Mouse (Mus musculus) left cerebral cortex, adult 2 months (tissue): ENCODE data around the gene Slc36a3. TPM values are rescaled to one million over a fixed set of nuclear protein-coding genes. Genes with fewer than 3 reads are reported as not detected.
"Not testable (repeated sequence)": the region's sequence is repeated elsewhere in the genome, so short reads cannot be mapped to it uniquely, and the experiment has no call there.

Source experiments
- DNase-seq, 2 experiments: peaks; one replicate each; pipeline ENCODE4 v3.0.0; 2021 to 2022; ENCODE audit warnings: low spot score in 2 of 2, mixed read lengths in 1 of 2; ENCODE audit errors: extremely low spot score in 1 of 2
- H3K27ac ChIP-seq: fragments of 200-600 bp; 2 replicates; pipeline ENCODE4 v1.8.1; 2022
- H3K4me3 ChIP-seq: fragments of 200-600 bp; 2 replicates; pipeline ENCODE4 v1.8.1; 2022
- CTCF ChIP-seq: fragments of 200-600 bp; IDR thresholded peaks from 2 replicates; pipeline ENCODE4 v1.8.1; 2022; ENCODE audit warnings: antibody characterized with exemption, mild to moderate bottlenecking, moderate library complexity
- intact Hi-C: fragments of 180-260 bp; cut with DNase I; formaldehyde crosslinking; loops from one replicate; pipeline ENCODE4 v1.15.1; 2025
- total RNA-seq, 2 experiments: library from RNA; stranded (reverse); gene quantifications; 2 replicates each; pipeline ENCODE4 v1.2.3; 2021

Gene Slc36a3
- total RNA-seq, 2 experiments from 2014 or later: not detected

DNA sequence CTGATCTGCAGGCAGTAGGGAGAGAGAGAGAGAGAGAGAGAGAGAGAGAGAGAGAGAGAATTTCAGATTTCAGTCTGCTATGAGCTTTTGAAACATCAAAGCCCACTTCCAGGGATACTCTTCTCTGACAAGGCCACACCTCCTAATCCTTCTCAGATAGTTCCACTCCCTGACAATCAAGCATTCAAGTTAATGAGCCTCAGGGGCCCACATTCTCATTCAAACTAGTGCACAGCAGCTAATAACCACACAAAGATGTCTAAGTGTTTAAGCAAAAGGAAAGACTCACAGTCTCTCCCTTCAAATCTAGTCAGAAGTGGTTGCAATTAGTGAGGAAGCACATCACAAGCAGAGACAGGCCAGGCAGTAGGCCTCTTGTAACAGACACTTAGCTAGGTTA lies 31.2 kb downstream of the Slc36a3 start:
- DNase-seq: no peak
- intact Hi-C loops: no loop called here
- no peak overlapping the region for H3K4me3 ChIP-seq
- H3K27ac ChIP-seq: no peak overlapping the region
- no peak for TF ChIP-seq CTCF

GRCm38 (mm10) chr11:55117031-55117430 lies 34.5 kb downstream of the Slc36a3 start:
- TF ChIP-seq CTCF: no peak
- DNase-seq: no peak
- H3K4me3 ChIP-seq: no peak overlapping the region
- H3K27ac ChIP-seq: no peak overlapping the region
- intact Hi-C loops: no loop called here

DNA sequence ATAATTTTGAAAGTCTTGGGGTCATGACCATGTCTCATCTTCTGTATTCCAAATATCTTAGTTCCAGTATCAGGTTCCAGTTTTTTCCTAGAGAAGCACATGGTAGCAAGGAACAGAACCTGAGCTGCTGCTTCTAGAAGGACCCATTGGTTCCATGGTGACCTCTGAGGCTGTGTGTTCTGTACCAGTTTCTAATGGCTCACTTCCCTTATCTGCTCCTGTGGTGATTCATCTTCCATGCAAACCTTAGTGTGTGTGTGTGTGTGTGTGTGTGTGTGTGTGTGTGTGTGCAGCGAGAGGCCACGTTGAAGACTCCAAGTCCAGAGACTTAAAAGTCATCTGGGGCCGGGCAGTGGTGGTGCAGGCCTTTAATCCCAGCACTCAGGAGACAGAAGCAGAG lies 35.5 kb downstream of the Slc36a3 start:
- Histone ChIP-seq H3K27ac (no peak overlapping the region), H3K4me3 (no peak overlapping the region)
- no peak for TF ChIP-seq CTCF
- intact Hi-C loops: no loop called here
- no peak for DNase-seq

DNA sequence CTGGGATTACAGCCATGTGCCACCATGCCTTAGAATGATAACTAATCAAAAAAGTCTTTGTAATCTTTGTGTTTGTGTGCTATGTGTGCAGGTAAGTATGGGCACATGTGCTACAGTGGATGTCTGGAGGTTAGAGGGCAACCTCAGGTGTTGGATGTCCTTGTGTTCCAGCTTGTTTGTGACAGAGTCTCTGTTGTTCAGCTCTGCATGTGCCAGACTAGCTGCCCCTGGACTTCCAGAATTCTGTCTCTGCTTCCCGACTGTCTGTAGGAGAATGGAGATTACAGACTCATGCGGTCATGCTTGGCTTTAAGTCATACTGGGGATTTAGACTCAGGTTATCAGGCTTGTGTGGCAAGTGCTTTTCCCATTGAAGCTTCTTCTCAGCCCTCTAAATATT lies 37.2 kb downstream of the Slc36a3 start:
- no peak overlapping the region for H3K27ac ChIP-seq
- intact Hi-C loops: no loop called here
- no peak for DNase-seq
- no peak overlapping the region for H3K4me3 ChIP-seq
- TF ChIP-seq CTCF: no peak

DNA sequence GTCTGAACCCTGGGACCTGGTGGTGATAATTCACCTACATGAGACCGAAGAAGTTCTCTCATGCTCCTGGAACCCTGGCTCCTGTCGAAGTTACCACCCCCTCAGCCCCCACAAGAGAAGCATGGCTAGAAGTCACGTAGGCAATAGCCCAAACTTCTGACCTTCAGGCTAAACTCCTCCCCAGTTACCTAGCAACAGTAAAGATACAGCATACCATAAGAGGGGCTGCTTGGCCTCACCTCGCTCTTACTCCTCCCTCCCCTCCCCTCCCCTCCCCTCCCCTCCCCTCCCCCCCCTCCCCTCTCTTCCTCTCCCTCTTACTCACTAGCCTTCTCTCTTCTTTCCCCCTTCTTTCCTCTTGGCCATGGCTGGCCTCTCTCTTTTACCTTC lies 37.7 kb downstream of the Slc36a3 start:
- intact Hi-C loops, H3K27ac ChIP-seq, H3K4me3 ChIP-seq, DNase-seq: not testable (repeated sequence)

DNA sequence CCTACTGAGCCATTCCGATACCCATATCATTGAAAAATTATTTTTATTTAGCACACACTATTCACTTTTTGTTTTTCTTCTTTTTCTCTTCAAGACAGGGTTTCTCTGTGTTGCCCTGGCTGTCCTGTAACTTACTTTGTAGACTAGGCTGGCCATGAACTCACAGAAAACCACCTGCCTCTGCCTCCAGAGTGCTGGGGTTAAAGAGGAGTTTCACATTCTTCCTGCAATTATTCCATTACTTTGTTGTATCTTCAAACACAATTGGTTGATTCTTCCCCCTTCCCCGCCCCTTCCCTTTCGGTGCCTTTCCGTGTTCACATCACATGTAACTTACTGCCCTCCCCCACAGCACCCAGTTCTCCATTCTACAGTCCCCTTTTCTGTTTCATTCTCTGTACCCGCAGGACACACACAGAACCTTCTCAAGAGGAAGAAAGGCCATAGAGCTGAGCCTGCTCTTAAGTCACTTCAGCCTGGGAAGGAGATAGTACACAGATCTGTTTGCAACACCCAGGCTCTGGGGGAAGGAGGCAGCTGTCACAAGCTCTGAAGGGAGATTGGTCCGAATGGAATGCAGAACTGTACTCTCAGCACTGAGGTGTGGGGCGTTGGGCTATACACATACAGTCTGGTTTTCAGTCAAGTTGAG lies 38.2 kb downstream of the Slc36a3 start:
- TF ChIP-seq CTCF: no peak
- H3K4me3 ChIP-seq: no peak overlapping the region
- no peak overlapping the region for H3K27ac ChIP-seq
- intact Hi-C loops: no loop called here
- DNase-seq: no peak

- intact Hi-C loops: no loop called here
- DNase-seq: no peak
- Histone ChIP-seq H3K4me3 (no peak overlapping the region), H3K27ac (no peak overlapping the region)
- TF ChIP-seq CTCF: no peak
Observed at GRCm38 (mm10) chr11:55110566-55111169, 40.8 kb downstream of the Slc36a3 start.

DNA sequence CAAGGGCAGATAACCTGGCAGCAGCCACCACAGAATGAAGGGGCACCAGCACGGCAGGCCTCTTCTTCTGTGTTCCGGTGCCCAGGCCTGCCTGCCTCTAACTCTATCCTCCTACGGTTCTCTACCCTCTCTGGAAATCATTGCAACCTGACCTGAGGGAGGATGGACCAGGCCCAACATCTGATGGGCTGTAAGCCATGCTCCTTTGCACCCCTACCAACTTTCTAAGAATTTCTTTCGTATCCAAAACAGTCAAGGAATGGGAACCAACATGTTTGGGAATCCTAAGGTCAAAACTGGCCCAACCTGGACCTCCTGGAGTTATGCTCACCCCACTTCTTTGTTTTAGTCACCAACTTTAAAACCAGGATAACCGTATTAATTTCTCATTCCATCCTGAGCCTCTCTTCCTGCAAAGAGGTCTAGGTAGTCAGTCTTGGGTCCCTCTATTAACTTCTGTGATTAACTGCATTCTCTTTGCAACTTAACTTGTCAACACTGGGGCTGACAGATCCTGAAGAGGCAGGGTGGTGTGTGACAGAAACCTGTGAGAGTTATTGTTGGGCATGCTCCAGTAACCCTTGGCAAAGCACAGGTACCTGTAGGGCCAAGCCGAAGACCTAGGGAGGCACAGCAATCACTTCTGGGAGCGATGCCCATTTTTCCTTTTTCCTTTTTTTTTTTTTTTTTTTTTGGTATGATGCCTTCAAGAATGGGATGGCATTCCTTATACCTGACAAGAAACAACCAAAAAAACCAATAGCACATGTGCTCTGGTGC lies 41.8 kb downstream of the Slc36a3 start:
- DNase-seq: no peak
- Histone ChIP-seq H3K27ac (no peak overlapping the region), H3K4me3 (no peak overlapping the region)
- intact Hi-C loops: no loop called here
- TF ChIP-seq CTCF: no peak

GRCm38 (mm10) chr11:55106636-55107035 lies 44.9 kb downstream of the Slc36a3 start:
- intact Hi-C loops: no loop called here
- no peak for DNase-seq
- TF ChIP-seq CTCF: no peak
- Histone ChIP-seq H3K27ac (no peak overlapping the region), H3K4me3 (no peak overlapping the region)

DNA sequence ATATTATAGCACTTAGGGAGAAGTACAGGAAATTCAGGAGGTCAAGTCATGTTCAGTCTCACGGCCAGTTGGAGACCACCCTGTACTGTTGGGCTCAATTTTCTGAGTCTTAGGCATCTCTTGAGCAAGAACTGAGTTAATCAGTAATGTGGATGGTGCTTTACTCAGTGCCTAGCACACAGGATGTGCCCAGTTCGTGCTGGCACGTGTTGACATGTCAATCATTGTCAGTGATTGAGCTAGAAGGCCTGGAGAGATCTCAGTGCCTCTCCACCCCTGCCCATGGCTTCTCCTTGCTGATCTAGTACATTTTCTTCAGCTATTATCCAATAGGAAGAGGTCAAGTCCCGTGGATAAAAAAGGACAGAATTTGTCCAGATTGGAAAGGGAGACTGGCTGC lies 46.1 kb downstream of the Slc36a3 start:
- DNase-seq: no peak
- no peak for TF ChIP-seq CTCF
- intact Hi-C loops: no loop called here
- no peak overlapping the region for H3K27ac ChIP-seq
- no peak overlapping the region for H3K4me3 ChIP-seq

DNA sequence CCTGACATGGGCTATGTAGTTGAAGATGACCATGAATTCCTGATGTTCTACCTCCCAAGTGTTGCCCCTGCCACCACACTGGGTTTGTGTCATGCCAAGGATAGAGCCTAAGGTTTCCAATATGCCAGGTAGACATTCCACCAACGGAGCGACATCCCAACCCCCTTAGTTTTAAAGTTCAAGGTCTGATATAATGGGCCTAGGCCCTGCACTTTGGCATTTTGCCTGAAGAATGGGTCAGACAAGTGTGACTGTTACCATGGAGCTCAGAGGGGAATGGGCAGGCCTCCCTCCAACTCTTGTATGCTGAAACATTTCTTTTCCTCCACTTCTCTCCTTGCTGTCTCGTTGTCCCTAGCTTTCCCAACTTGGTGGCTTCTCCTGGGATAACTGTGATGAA lies 48.3 kb downstream of the Slc36a3 start:
- intact Hi-C loops: no loop called here
- Histone ChIP-seq H3K4me3 (no peak overlapping the region), H3K27ac (no peak overlapping the region)
- DNase-seq: no peak
- no peak for TF ChIP-seq CTCF

DNA sequence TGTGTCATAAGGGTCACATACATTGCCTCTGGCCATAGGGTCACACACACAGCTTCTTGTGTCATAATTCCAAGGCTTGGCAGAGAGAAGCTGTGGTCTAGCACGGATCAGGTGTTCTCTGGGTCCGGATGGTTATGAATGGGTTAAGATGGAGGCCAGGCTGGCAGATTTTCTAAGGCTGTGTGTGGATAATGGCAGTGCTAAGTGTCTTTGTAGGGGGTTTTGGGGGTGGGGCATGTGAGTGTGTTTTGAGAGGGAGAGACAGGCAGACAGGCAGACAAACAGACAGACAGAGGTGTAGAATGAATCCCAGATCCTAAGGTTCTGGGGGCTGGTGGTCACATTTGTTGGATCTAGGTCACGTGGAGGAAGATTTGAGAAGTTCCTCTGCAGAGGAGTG lies 49.5 kb downstream of the Slc36a3 start:
- no peak for TF ChIP-seq CTCF
- intact Hi-C loops: no loop called here
- no peak for DNase-seq
- Histone ChIP-seq H3K27ac (no peak overlapping the region), H3K4me3 (no peak overlapping the region)
